Mouse (Mus musculus) hindbrain, embryonic 16.5 days (tissue): ENCODE data around the gene Nfil3. TPM values are rescaled to one million over a fixed set of nuclear protein-coding genes. Genes with fewer than 3 reads are reported as not detected.
A peak's percentile ranks its signal among the peaks of the same experiment; 100 is the strongest.

ENCODE experiments used
- ATAC-seq: fragments of 200-750 bp; cut with Nextera tagmentation; 2 replicates; pipeline ENCODE4 v1.8.0; 2017; ENCODE audit warnings: moderate TSS enrichment, moderate library complexity
- H3K27ac ChIP-seq: fragments of 300-500 bp; sonication (generic); 2 replicates; pipeline ENCODE4 v1.5.1; 2014; ENCODE audit warnings: low read depth, mild to moderate bottlenecking, control low read depth, low read length, moderate library complexity
- H3K27me3 ChIP-seq: fragments of 300-500 bp; sonication (generic); replicated peaks from 2 replicates; pipeline ENCODE4 v1.6.1; 2014; ENCODE audit warnings: low read length; ENCODE audit not compliant: control insufficient read depth, insufficient read depth
- H3K36me3 ChIP-seq: fragments of 300-500 bp; sonication (generic); 2 replicates; pipeline ENCODE4 v1.6.1; 2014; ENCODE audit warnings: mild to moderate bottlenecking, low read length, moderate library complexity, mixed read lengths; ENCODE audit not compliant: control insufficient read depth, insufficient read depth
- H3K4me1 ChIP-seq: fragments of 300-500 bp; sonication (generic); 2 replicates; pipeline ENCODE4 v1.6.1; 2014; ENCODE audit warnings: low read depth, low read length; ENCODE audit not compliant: control insufficient read depth, insufficient read depth
- H3K4me2 ChIP-seq: fragments of 300-500 bp; sonication (generic); 2 replicates; pipeline ENCODE4 v1.6.1; 2014; ENCODE audit warnings: mild to moderate bottlenecking, low read length, control low read depth, moderate library complexity
- H3K4me3 ChIP-seq: fragments of 300-500 bp; sonication (generic); 2 replicates; pipeline ENCODE4 v1.5.1; 2014; ENCODE audit warnings: mild to moderate bottlenecking, low read length, control low read depth, moderate library complexity
- H3K9ac ChIP-seq: fragments of 300-500 bp; sonication (generic); 2 replicates; pipeline ENCODE4 v1.6.1; 2014; ENCODE audit warnings: low read depth, mild to moderate bottlenecking, control low read depth, low read length, moderate library complexity
- H3K9me3 ChIP-seq: fragments of 300-500 bp; sonication (generic); 2 replicates; pipeline ENCODE4 v1.6.1; 2014; ENCODE audit warnings: mild to moderate bottlenecking, low read length, moderate library complexity; ENCODE audit not compliant: control insufficient read depth
- WGBS: fragments of 180-500 bp; shearing (Covaris S2); extraction: QIAGEN DNeasy Blood & Tissue Kit; methylation state at CpG from one replicate; pipeline ENCODE4 v1.1.7; 2014; 5-methylcytosine and 5-hydroxymethylcytosine counted together
- polyA plus RNA-seq: library from polyadenylated mRNA; unstranded; fragments of >200 nt; fragmentation: Nextera tagmentation; extraction: Ambion mirVana; gene quantifications from 2 replicates; pipeline ENCODE4 v1.2.1, GENCODE M21; 2015

Nfil3 gene
- polyA plus RNA-seq, 1 experiment from 2014 or later = 44.8 TPM

- H3K4me2 ChIP-seq = peak within 1 kb of the TSS; percentile 70
- H3K36me3 ChIP-seq = no peaks in the 10 kb centered on the region
- peak; percentile 97 for ATAC-seq
- under 1% methylated on average over 63 of the region's 63 CpGs for WGBS
- no peaks in the 10 kb centered on the region for H3K9me3 ChIP-seq
- H3K27ac ChIP-seq = peak within 1 kb of the TSS; percentile 81
- no peaks in the 10 kb centered on the region for H3K27me3 ChIP-seq
- peak within 1 kb of the TSS; percentile 75 for H3K4me3 ChIP-seq
- H3K9ac ChIP-seq = peak within 1 kb of the TSS; percentile 84
- peaks cover 21% of the 10 kb centered on the region for H3K4me1 ChIP-seq
Measured at GRCm38 (mm10) chr13:52929209-52930171, 51.4 kb downstream of the Nfil3 start, which contains the start of gene Auh. Gene Auh, minus strand, starts transcription at chr13:52929681.

DNA sequence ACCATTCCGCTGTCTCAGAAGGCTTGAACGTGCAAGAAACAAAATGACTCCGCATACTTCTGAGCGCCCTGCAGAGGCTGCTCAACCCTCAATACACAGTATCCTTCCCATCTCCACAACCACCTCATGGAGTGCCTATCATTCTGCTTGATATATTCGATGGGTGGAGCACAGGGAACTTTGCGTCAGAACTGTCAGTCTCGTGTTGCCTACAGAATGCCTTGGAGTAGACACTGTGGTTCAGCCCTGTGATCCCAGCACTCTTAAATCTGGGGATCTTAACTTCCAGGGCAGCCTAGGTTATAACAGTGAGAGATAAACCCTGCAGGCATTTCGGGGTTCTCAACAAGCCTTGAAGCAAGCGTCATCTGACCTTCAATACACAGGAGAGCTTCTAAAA lies 52.5 kb downstream of the Nfil3 start:
- H3K27me3 ChIP-seq = no peaks in the 10 kb centered on the region
- no peak overlapping the region; the same call in 1 of the 2 replicates for H3K27ac ChIP-seq
- H3K4me2 ChIP-seq = peak overlapping the region; percentile 70
- peaks cover 21% of the 10 kb centered on the region for H3K4me1 ChIP-seq
- WGBS = 65% methylated on average over 9 of the region's 9 CpGs
- no peaks in the 10 kb centered on the region for H3K36me3 ChIP-seq
- ATAC-seq = no peak
- H3K4me3 ChIP-seq = peak overlapping the region; percentile 75
- no peaks in the 10 kb centered on the region for H3K9me3 ChIP-seq
- H3K9ac ChIP-seq = peak overlapping the region; percentile 84; the same call in 1 of the 2 replicates

GRCm38 (mm10) chr13:52924457-52924856 lies 56.4 kb downstream of the Nfil3 start:
- no peaks in the 10 kb centered on the region for H3K27me3 ChIP-seq
- ATAC-seq = no peak
- no peaks in the 10 kb centered on the region for H3K9me3 ChIP-seq
- no peaks in the 10 kb centered on the region for H3K36me3 ChIP-seq
- H3K27ac ChIP-seq = no peak overlapping the region
- H3K4me3 ChIP-seq = no peak overlapping the region
- no peak overlapping the region for H3K9ac ChIP-seq
- WGBS = 75% methylated on average over 5 of the region's 5 CpGs
- no peak overlapping the region for H3K4me2 ChIP-seq
- peaks cover 18% of the 10 kb centered on the region for H3K4me1 ChIP-seq

GRCm38 (mm10) chr13:52921966-52922365 lies 58.9 kb downstream of the Nfil3 start:
- Histone ChIP-seq H3K27me3 (no peaks in the 10 kb centered on the region), H3K36me3 (no peaks in the 10 kb centered on the region), H3K4me1 (no peaks in the 10 kb centered on the region), H3K4me2 (no peak overlapping the region), H3K9me3 (no peaks in the 10 kb centered on the region), H3K4me3 (no peak overlapping the region), H3K9ac (no peak overlapping the region), H3K27ac (no peak overlapping the region)
- ATAC-seq = no peak
- WGBS = 86% methylated on average over 8 of the region's 8 CpGs

- Histone ChIP-seq H3K9ac (no peak overlapping the region), H3K27ac (no peak overlapping the region), H3K4me2 (no peak overlapping the region), H3K9me3 (no peaks in the 10 kb centered on the region), H3K36me3 (no peaks in the 10 kb centered on the region), H3K4me3 (no peak overlapping the region), H3K4me1 (no peaks in the 10 kb centered on the region), H3K27me3 (no peaks in the 10 kb centered on the region)
- no peak for ATAC-seq
- WGBS = 83% methylated on average over 7 of the region's 7 CpGs
Measured at GRCm38 (mm10) chr13:52921065-52921825, 59.6 kb downstream of the Nfil3 start.

- Histone ChIP-seq H3K4me2 (no peak overlapping the region), H3K27me3 (no peaks in the 10 kb centered on the region), H3K4me1 (no peaks in the 10 kb centered on the region), H3K9ac (no peak overlapping the region), H3K36me3 (no peaks in the 10 kb centered on the region), H3K9me3 (no peaks in the 10 kb centered on the region), H3K4me3 (no peak overlapping the region), H3K27ac (no peak overlapping the region)
- WGBS = 84% methylated on average over 10 of the region's 10 CpGs
- no peak for ATAC-seq
Measured at GRCm38 (mm10) chr13:52919790-52920352, 61.0 kb downstream of the Nfil3 start.

DNA sequence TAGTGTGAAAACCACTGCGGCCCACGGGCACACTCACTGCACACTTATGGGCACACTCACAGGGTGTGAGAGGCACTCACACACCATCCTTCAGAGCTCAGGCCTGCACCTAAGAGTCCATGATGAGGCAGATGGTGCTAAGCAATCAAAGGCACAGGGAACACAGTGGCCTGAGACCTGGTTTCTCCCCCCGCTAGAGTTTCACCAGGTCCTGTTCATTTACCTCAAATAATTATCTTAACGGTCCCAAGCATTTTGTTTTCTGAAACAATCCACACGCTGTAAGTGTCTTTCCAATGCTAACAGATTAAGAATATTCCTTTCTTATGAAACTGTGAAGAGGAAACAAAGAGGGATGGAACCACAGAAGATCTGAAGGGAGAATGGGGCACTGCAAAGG lies 62.5 kb downstream of the Nfil3 start:
- Histone ChIP-seq H3K9ac (no peak overlapping the region), H3K27me3 (no peaks in the 10 kb centered on the region), H3K4me3 (no peak overlapping the region), H3K4me1 (no peaks in the 10 kb centered on the region), H3K27ac (no peak overlapping the region), H3K9me3 (no peaks in the 10 kb centered on the region), H3K4me2 (no peak overlapping the region), H3K36me3 (no peaks in the 10 kb centered on the region)
- ATAC-seq = no peak
- 93% methylated on average over 5 of the region's 5 CpGs for WGBS
